Mouse (Mus musculus) heart, embryonic 15.5 days (tissue): Measurements from ENCODE around the gene Ifnk. TPM values are rescaled to one million over a fixed set of nuclear protein-coding genes. Genes with fewer than 3 reads are reported as not detected.

Source experiments
- ATAC-seq: fragments of 200-750 bp; cut with Nextera tagmentation; replicated peaks from 2 replicates; pipeline ENCODE4 v1.8.0; 2017; ENCODE audit warnings: low read depth, moderate TSS enrichment; ENCODE audit not compliant: insufficient number of reproducible peaks, insufficient read depth, low FRiP score
- H3K27ac ChIP-seq: fragments of 300-500 bp; sonication (generic); 2 replicates; pipeline ENCODE4 v1.5.1; 2015; ENCODE audit warnings: mild to moderate bottlenecking, inconsistent platforms
- H3K27me3 ChIP-seq: fragments of 300-500 bp; sonication (generic); 2 replicates; pipeline ENCODE4 v1.6.1; 2015; ENCODE audit warnings: inconsistent platforms
- H3K36me3 ChIP-seq: fragments of 300-500 bp; sonication (generic); 2 replicates; pipeline ENCODE4 v1.6.1; 2015; ENCODE audit warnings: mild to moderate bottlenecking, inconsistent platforms
- H3K4me1 ChIP-seq: fragments of 300-500 bp; sonication (generic); replicated peaks from 2 replicates; pipeline ENCODE4 v1.6.1; 2015; ENCODE audit warnings: inconsistent platforms
- H3K4me2 ChIP-seq: fragments of 300-500 bp; sonication (generic); 2 replicates; pipeline ENCODE4 v1.6.1; 2015; ENCODE audit warnings: inconsistent platforms, mild to moderate bottlenecking, moderate library complexity
- H3K4me3 ChIP-seq: fragments of 300-500 bp; sonication (generic); 2 replicates; pipeline ENCODE4 v1.5.1; 2015; ENCODE audit warnings: mild to moderate bottlenecking, inconsistent platforms
- H3K9ac ChIP-seq: fragments of 300-500 bp; sonication (generic); 2 replicates; pipeline ENCODE4 v1.6.1; 2015; ENCODE audit warnings: mild to moderate bottlenecking, inconsistent platforms
- H3K9me3 ChIP-seq: fragments of 300-500 bp; sonication (generic); replicated peaks from 2 replicates; pipeline ENCODE4 v1.6.1; 2016; ENCODE audit warnings: inconsistent platforms
- WGBS: fragments of 180-500 bp; shearing (Covaris S2); methylation state at CpG from one replicate; pipeline ENCODE4 v1.1.7; 2015; ENCODE audit warnings: mixed read lengths; 5-methylcytosine and 5-hydroxymethylcytosine counted together
- polyA plus RNA-seq: library from polyadenylated mRNA; unstranded; fragments of >200 nt; fragmentation: Nextera tagmentation; extraction: Ambion mirVana; gene quantifications from 2 replicates; pipeline ENCODE4 v1.2.1, GENCODE M21; 2015

Ifnk gene
- polyA plus RNA-seq = not detected in 2 replicates

DNA sequence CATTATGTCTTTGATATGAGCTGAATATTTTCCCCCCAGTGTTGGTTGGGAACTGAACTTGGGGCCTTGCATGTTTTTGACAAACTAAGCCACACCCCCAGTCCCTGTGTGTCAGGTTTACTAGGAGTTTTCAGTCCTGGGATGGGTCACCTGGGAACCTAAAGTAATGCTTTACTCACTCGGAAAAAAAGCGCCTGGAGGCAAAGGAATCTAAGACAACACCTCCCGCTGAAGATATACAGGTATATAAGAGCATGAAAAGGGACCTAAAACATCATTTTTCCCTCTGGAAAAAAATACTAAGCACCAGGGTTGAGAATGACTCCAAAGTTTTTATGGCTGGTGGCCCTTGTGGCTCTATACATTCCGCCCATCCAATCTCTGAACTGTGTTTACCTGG lies at the start of gene Ifnk:
Gene Ifnk (plus strand): TSS at position 301 of the 400 bp plus-strand sequence.
- no peak within 1 kb of the TSS for H3K4me2 ChIP-seq
- ATAC-seq = no peak

DNA sequence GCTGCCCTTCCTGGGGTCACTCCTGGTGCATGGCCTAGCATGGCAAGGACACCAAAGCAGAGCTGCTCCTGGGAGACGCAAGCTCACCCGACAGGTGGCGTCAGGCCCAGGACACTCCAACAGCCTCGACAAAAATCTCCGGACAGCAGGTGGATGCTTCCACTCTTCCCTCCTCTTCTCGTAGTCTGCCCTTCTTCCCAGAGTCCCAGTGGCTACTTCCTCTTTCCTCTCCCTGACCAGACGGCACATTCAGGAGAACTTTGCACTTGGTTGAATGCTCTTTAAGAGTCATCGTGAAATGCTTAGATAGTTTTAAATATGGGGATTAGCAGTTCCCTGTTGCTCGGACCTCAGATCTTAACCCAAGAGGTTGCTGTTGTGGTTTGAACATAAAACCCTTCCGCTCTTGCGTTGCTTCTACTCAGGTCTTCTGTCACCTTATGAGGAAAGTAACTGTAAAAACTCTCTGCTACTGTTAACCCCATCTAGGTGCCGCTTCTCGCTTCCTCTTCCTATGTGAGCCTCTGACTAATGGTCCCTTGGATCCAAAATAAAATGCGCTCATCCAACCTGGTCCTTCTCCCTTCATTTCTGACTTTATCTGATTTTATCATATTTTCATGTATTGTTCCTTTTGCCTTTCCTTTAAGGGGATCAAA lies 46.6 kb upstream of the Ifnk start:
- peaks cover 4% of the 10 kb centered on the region for H3K4me1 ChIP-seq
- ATAC-seq = no peak
- no peak overlapping the region for H3K27ac ChIP-seq
- H3K4me2 ChIP-seq = no peak overlapping the region
- 78% methylated on average over 14 of the region's 14 CpGs for WGBS
- no peak overlapping the region for H3K9ac ChIP-seq
- no peaks in the 10 kb centered on the region for H3K36me3 ChIP-seq
- H3K4me3 ChIP-seq = no peak overlapping the region
- no peaks in the 10 kb centered on the region for H3K9me3 ChIP-seq
- H3K27me3 ChIP-seq = no peaks in the 10 kb centered on the region

More for the DNA sequence above, at the start of gene Ifnk:
- Histone ChIP-seq H3K36me3 (no peaks in the 10 kb centered on the region), H3K4me1 (peaks cover 7% of the 10 kb centered on the region; the same call in 1 of the 2 replicates), H3K27ac (no peak within 1 kb of the TSS), H3K9me3 (no peaks in the 10 kb centered on the region), H3K9ac (no peak within 1 kb of the TSS), H3K4me3 (no peak within 1 kb of the TSS), H3K27me3 (no peaks in the 10 kb centered on the region; the same call in 1 of the 2 replicates)
- 80% methylated on average over 4 of the region's 4 CpGs for whole genome bisulfite sequencing

- Histone ChIP-seq H3K4me3 (no peak overlapping the region), H3K27ac (no peak overlapping the region), H3K27me3 (no peaks in the 10 kb centered on the region), H3K36me3 (no peaks in the 10 kb centered on the region), H3K4me1 (peaks cover 12% of the 10 kb centered on the region), H3K4me2 (no peak overlapping the region), H3K9me3 (no peaks in the 10 kb centered on the region), H3K9ac (no peak overlapping the region)
- ATAC-seq = no peak
- WGBS = 87% methylated on average over 4 of the region's 4 CpGs
Observed at GRCm38 (mm10) chr4:35112452-35112851, 39.4 kb upstream of the Ifnk start.

DNA sequence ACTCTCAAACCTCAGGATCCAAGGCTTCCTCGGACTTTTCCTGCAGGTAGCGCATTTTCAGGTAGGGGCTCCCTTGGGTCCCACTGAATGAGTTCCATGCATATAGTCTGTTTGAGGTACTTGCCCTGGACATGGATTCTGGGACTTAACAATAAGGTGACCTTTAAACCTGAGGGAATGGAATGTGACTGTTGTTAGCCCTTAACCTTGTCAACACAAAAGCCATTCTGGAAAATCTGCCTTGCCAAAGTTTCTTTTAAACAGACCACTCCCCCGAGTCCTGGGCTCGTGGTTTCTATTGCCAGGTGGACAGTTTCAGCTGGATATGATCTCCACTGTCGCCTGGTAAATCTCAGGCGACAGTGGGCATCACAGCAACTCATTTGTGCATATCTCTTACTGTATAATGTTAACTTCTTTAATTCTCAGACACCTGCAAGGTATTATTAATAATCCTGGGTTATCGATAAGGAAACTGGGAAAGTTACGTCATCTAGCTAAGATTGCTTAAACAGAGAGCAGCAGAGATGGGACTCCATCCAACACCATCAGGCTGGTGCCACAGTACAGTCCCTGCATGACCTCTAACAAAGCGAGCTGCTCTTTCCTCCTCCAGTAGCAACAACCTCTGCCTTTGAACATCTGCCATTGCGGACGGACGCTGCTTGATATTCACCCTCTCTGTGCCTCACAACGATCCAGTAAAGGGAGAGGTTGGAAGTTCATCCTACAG lies 38.2 kb upstream of the Ifnk start:
- no peaks in the 10 kb centered on the region for H3K27me3 ChIP-seq
- no peak overlapping the region for H3K27ac ChIP-seq
- 59% methylated on average over 13 of the region's 13 CpGs for WGBS
- no peak for ATAC-seq
- H3K4me1 ChIP-seq = peaks cover 12% of the 10 kb centered on the region
- H3K4me3 ChIP-seq = no peak overlapping the region
- no peaks in the 10 kb centered on the region for H3K9me3 ChIP-seq
- no peak overlapping the region for H3K4me2 ChIP-seq
- H3K9ac ChIP-seq = no peak overlapping the region
- no peaks in the 10 kb centered on the region for H3K36me3 ChIP-seq

- peaks cover 12% of the 10 kb centered on the region for H3K4me1 ChIP-seq
- H3K27ac ChIP-seq = no peak overlapping the region
- no peaks in the 10 kb centered on the region for H3K9me3 ChIP-seq
- no peak for ATAC-seq
- H3K4me2 ChIP-seq = no peak overlapping the region
- H3K27me3 ChIP-seq = no peaks in the 10 kb centered on the region
- H3K9ac ChIP-seq = no peak overlapping the region
- no peaks in the 10 kb centered on the region for H3K36me3 ChIP-seq
- WGBS = 62% methylated on average over 2 of the region's 2 CpGs
- H3K4me3 ChIP-seq = no peak overlapping the region
Observed at GRCm38 (mm10) chr4:35114950-35115349, 36.9 kb upstream of the Ifnk start.

DNA sequence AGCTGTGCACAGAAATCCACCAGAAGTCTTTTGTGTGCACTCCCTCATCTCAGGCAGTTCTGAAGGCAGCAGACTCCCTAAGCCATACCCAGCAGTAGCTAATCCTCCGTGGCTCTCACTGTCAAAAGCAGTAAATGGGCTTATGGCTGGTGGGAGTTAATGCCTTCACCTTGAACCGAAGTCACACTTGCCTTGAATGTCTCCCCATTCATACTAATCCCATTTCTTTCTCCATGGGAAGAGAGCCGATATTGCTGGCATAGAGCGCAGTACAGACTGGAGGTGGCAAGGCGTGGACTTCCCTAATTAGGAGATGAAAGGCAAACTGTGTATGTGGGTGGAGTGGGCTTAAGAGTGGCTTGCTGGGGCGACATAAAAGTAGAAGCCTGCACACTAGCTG lies 35.9 kb upstream of the Ifnk start:
- Histone ChIP-seq H3K4me3 (no peak overlapping the region), H3K4me1 (peaks cover 12% of the 10 kb centered on the region), H3K36me3 (no peaks in the 10 kb centered on the region), H3K4me2 (no peak overlapping the region), H3K27ac (no peak overlapping the region), H3K27me3 (no peaks in the 10 kb centered on the region), H3K9ac (no peak overlapping the region), H3K9me3 (no peaks in the 10 kb centered on the region)
- no peak for ATAC-seq
- 68% methylated on average over 6 of the region's 6 CpGs for WGBS

- Histone ChIP-seq H3K9me3 (no peaks in the 10 kb centered on the region), H3K4me2 (no peak overlapping the region), H3K9ac (no peak overlapping the region), H3K4me3 (no peak overlapping the region), H3K36me3 (no peaks in the 10 kb centered on the region), H3K27ac (no peak overlapping the region), H3K27me3 (no peaks in the 10 kb centered on the region), H3K4me1 (peaks cover 12% of the 10 kb centered on the region)
- no peak for ATAC-seq
- WGBS = 81% methylated on average over 3 of the region's 3 CpGs
Observed at GRCm38 (mm10) chr4:35117144-35117543, 34.7 kb upstream of the Ifnk start.

GRCm38 (mm10) chr4:35118851-35119250 lies 33.0 kb upstream of the Ifnk start:
- H3K4me1 ChIP-seq = peaks cover 5% of the 10 kb centered on the region; the same call in 1 of the 2 replicates
- WGBS = 59% methylated on average over 2 of the region's 2 CpGs
- no peaks in the 10 kb centered on the region for H3K9me3 ChIP-seq
- H3K4me3 ChIP-seq = no peak overlapping the region
- H3K9ac ChIP-seq = no peak overlapping the region
- H3K4me2 ChIP-seq = no peak overlapping the region
- H3K27me3 ChIP-seq = no peaks in the 10 kb centered on the region
- no peaks in the 10 kb centered on the region for H3K36me3 ChIP-seq
- no peak for ATAC-seq
- H3K27ac ChIP-seq = no peak overlapping the region

GRCm38 (mm10) chr4:35120159-35120558 lies 31.7 kb upstream of the Ifnk start:
- Histone ChIP-seq H3K9ac (no peak overlapping the region), H3K4me1 (no peaks in the 10 kb centered on the region), H3K4me3 (no peak overlapping the region), H3K27me3 (no peaks in the 10 kb centered on the region), H3K4me2 (no peak overlapping the region), H3K27ac (no peak overlapping the region), H3K36me3 (no peaks in the 10 kb centered on the region), H3K9me3 (no peaks in the 10 kb centered on the region)
- no peak for ATAC-seq
- WGBS = 71% methylated on average over 4 of the region's 4 CpGs

- Histone ChIP-seq H3K27me3 (no peaks in the 10 kb centered on the region), H3K27ac (no peak overlapping the region), H3K4me1 (peaks cover 2% of the 10 kb centered on the region; the same call in 1 of the 2 replicates), H3K4me3 (no peak overlapping the region), H3K9me3 (no peaks in the 10 kb centered on the region), H3K36me3 (no peaks in the 10 kb centered on the region), H3K9ac (no peak overlapping the region), H3K4me2 (no peak overlapping the region)
- WGBS = 90% methylated on average over 8 of the region's 8 CpGs
- no peak for ATAC-seq
Observed at GRCm38 (mm10) chr4:35120575-35120974, 31.3 kb upstream of the Ifnk start.

DNA sequence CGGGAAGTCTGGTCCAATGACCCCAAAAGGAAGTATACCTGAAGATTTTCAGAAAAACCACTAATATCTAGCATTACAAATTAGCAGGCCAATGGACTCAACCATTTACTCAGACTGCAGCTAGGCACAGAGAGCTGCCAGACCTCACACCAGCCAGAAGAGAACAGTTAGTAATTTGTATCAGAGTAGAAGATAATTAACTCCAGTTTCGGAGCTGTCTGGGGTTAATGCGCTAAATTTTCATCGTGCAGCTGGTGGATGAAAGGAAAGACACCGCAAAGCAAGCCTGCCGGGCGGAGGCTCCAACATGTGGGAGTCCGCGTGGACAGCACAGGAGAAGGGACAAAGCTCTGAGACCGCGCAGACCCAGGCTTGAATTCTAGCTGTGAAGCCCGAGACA lies 30.8 kb upstream of the Ifnk start:
- H3K4me1 ChIP-seq = peaks cover 2% of the 10 kb centered on the region; the same call in 1 of the 2 replicates
- no peaks in the 10 kb centered on the region for H3K36me3 ChIP-seq
- no peak overlapping the region for H3K4me3 ChIP-seq
- no peak overlapping the region for H3K9ac ChIP-seq
- H3K27ac ChIP-seq = no peak overlapping the region
- H3K27me3 ChIP-seq = no peaks in the 10 kb centered on the region
- no peak for ATAC-seq
- WGBS = 70% methylated on average over 12 of the region's 12 CpGs
- H3K9me3 ChIP-seq = no peaks in the 10 kb centered on the region
- H3K4me2 ChIP-seq = no peak overlapping the region

DNA sequence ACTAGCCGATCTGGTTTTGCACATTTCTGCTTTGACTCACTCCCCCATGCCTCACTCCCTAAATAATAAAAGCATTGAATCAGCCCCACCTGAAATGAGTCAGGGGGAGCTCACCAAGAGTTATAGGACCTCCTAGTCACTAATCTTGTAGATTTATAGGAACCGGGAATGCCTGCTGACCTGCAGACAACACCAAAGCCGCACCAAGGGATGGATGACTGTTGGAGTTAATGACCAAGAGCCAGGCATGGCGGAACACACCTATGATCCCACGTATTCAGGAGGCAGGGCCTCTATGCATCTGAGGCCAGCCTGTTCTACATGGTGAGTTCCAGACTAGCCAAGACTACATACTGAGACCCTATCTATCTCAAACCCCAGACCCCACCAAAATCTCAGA lies 28.8 kb upstream of the Ifnk start:
- Histone ChIP-seq H3K4me1 (peaks cover 2% of the 10 kb centered on the region; the same call in 1 of the 2 replicates), H3K27me3 (no peaks in the 10 kb centered on the region), H3K27ac (no peak overlapping the region), H3K4me3 (no peak overlapping the region), H3K9me3 (no peaks in the 10 kb centered on the region), H3K36me3 (no peaks in the 10 kb centered on the region), H3K9ac (no peak overlapping the region), H3K4me2 (no peak overlapping the region)
- 82% methylated on average over 5 of the region's 5 CpGs for WGBS
- no peak for ATAC-seq
